Mouse (Mus musculus): ENCODE measurements at regions not wholly inside any gene's neighbourhood (a gene's known extent, or its start where the extent isn't known, plus 50 kb on each side); places are given as distances from the start of the nearest gene placed in this dataset.
"Not testable (repeated sequence)": the region's sequence is repeated elsewhere in the genome, so short reads cannot be mapped to it uniquely, and the experiment has no call there.

DNA sequence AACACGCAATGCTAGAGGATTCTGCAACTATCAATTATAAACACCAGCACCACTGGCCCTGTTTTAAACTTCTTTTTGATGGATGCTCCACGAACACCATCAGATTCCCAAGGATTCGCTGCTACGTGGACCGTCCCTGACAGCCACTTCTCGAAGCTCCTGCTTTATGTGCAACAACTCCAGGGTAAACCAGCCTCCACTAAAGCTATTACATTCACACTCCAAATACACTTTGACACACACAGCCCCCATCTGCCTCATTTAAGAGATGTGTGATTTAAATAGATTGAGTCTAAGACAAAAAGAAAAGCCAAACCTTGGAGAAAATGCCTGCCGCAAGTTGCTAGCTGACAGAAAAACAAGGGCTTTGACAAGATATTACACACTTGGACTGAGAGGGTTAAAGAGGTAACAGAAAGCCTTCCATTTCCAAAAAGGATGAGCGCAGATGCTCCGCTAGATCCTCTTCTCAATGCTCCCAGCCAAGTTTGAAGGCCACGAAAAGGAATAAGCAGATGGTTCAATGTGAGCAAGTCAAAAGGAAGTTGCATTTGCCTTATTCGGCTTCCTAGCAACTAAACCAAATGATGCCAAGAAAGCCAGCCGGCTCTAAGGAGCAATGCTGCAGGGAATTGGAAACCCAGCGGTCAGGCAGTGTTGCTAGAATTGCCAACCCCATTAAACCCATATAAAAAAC, 54.0 kb upstream of the Cnep1r1 start:
- in situ Hi-C loops (cut with MboI; ENCODE audit: low sequenced_read_pairs): no loop called here

DNA sequence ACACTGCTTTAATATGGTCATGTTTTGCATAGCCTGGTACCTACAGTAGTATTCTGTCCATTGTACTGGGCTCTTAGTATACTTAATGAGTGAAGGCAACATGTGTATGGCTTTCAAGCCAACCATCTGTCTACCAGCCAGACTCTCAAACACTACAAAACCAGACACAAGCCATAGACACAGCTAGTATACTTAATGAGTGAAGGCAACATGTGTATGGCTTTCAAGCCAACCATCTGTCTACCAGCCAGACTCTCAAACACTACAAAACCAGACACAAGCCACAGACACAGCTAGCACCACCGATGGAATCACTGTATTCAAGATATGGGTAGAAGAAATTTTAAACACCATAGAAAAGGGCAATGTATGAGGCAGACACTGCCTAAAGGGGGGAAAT, 59.5 kb upstream of the Cnep1r1 start:
- in situ Hi-C loops (cut with MboI; ENCODE audit: low sequenced_read_pairs): not testable (repeated sequence)

DNA sequence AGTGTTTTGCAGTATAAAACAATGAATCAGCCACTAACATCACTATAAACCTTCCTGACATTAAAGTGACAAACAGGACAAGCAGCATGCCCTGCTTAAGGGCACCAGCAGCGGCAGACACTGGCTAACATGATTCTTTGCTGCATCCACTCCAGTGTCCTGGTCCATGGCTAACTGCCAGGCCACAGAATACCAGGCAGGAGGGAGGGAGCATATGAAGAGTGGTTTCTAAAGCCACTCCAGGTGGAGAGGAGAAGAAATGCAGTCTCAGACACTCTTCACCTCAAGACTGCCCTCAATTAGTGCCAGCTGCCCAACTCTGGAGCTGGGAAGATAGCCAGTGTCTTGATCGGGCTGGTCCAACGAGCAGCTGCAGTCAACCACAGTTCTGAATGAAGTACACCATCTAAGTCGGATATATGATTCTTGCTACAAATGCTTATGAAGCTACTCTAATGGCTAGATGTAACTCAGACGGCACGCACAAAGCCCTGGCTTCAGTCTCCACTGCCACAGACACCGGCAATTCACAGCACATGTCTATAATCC, 60.8 kb upstream of the Cnep1r1 start:
- in situ Hi-C loops (cut with MboI; ENCODE audit: low sequenced_read_pairs): no loop called here

DNA sequence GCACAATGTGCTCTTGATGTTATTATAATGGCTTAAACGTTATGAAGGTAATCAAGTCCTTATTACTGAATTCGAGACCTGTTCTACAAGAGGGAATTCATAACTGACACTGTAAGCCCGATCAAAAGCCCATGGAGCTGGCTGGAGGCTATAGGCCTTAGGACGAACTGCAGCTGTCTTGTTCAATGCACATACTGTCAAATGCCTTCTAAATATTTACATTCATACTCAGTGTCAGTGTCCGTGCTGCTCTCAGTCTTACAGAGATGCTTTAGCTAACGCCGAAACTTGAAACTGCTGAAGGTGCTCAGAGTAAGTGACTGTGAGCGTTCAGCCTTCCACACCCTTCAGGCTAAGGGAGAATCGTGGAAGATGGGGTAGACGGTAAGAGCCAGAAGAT, 67.9 kb upstream of the Cnep1r1 start:
- in situ Hi-C loops (cut with MboI; ENCODE audit: low sequenced_read_pairs): no loop called here

DNA sequence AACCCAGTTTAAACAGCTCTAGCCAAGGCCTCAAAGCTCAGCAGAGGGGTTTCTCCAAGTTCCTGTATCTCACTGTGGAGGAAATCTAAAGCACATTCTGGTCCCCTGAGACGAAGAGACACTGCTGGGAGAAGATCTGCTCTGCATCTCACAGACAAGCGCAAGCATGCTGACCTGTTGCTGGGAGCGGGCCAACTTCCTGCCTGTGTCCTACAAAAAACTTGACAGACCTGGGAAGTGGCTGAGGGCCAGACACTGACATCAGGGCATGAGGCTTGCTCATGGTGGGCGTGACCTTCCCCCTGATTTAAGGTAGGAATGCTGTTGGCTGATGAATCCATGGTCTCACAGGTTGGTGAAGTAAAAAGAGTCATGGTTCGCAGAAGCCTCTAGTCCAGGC, 69.5 kb upstream of the Cnep1r1 start:
- in situ Hi-C loops (cut with MboI; ENCODE audit: low sequenced_read_pairs): loop anchor here (25.0 kb wide), 1 partner anchor 437 kb away; no protein-coding TSS in a partner anchor

DNA sequence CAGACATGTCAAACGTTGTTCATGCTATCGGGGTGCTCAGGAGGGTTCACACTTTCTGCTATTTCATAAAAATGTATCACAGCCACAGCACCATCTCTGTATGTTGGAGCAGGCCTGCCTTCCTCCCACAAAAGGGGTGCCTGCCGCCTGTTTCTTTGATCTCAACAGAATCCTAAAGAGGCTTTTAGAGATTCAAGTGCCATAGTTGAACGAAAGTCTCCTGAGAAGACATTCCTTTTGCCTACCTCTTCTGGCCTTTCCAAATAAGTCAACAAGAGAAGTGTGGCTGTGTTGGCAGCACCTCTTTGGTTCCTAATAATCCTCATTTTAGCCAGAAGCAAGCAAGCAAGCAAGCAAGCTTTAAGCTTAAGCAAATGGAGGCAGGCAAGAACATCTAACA, 72.6 kb upstream of the Cnep1r1 start:
- in situ Hi-C loops (cut with MboI; ENCODE audit: low sequenced_read_pairs): loop anchor here (25.0 kb wide), 1 partner anchor 434 kb away; no protein-coding TSS in a partner anchor

DNA sequence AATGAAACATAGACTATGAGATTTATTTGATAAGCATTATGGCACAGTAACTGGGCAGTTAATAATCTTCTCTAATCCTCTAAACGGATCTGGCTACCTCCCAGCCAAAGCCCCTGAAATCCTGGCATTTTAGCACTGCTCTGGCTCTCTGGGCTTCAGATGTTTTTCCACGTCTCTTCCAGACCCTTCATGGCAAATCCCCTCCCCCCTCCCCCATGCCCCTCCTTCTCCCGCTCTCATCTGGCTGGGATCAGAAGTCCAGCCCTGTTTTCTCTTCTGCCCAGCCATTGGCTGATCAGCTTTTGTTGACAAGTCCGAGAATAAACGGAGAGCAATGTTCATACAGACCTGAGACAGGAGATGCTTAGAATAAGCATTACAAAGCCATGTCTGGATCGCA, 79.3 kb upstream of the Cnep1r1 start:
- in situ Hi-C loops (cut with MboI; ENCODE audit: low sequenced_read_pairs): loop anchor here (25.0 kb wide), 1 partner anchor 427 kb away; no protein-coding TSS in a partner anchor

DNA sequence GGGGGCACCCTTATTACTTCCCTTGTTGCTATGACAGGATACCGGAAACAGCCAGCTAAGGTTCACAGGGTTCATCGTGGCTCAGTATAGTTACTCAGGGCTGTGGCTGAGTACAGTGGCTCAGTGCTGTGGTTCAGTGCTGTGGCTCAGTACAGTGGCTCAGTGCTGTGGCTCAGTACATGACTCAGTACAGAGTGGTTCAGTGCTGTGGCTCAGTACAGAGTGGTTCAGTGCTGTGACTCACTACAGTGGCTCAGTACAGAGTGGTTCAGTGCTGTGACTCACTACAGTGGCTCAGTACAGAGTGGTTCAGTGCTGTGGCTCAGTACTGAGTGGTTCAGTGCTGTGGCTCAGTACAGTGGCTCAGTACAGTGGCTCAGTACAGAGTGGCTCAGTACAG, 78.6 kb upstream of the Zfp423 start:
- in situ Hi-C loops (cut with MboI; ENCODE audit: low sequenced_read_pairs): loop anchor here (25.0 kb wide), 1 partner anchor 426 kb away; no protein-coding TSS in a partner anchor

DNA sequence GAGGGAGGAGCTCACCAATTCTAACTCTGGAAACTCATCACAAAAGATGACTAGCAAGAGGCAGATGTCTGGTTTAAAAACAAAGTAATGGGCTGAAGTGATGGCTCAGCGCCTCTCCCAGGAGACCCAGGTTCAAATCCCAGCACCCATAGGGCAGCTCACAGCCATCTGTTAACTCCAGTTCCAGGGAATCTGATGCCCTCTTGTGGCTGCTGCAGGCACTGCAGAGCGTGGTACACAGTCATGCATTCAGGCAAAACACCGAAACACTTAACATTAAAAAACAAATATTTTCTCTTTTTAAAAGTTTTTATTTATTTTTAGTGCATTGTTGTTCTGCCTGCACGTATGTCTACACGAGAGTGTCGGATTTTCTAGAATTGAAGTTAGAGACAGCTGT, 73.7 kb upstream of the Zfp423 start:
- in situ Hi-C loops (cut with MboI; ENCODE audit: low sequenced_read_pairs): loop anchor here (25.0 kb wide), 1 partner anchor 421 kb away; no protein-coding TSS in a partner anchor

DNA sequence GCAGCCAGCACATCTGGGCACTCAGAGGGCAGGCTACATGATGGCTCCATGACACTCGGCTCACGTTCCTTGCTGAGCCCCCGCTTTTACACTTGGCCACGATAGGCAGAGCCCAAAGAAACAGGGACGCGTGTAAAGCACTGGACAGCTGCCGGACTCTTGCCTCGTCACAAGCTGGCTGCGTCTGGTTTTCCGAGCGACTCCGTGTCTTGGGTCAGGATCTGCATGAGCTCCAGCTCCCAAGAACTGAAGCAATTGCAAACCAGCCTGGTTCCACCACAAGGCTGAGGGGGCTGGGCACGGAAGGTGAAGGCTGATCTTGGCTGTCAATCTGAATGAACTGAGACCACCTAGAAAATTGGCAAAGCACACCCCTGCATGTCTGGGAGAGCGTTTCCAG, 65.1 kb upstream of the Zfp423 start:
- in situ Hi-C loops (cut with MboI; ENCODE audit: low sequenced_read_pairs): no loop called here

DNA sequence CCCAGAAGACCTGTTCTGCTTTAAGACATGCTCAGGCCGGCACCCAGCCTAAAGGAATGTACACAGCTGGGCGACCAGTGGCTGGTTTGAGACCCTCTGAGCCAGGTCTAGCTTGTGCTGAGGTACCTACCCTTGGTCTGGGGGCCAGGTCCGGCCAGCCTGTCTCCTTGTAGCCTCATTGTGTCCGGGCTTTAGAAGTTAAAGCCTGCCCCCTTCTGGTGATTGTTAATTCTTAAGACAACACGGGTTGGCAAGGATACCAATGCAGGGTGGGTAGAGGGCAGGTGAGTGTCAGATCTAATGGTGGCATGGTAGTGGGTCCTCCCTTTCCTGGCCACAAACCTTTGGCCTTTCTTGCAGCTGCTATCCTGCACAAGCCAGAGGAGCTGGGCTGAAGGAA, 64.0 kb upstream of the Zfp423 start:
- in situ Hi-C loops (cut with MboI; ENCODE audit: low sequenced_read_pairs): no loop called here

DNA sequence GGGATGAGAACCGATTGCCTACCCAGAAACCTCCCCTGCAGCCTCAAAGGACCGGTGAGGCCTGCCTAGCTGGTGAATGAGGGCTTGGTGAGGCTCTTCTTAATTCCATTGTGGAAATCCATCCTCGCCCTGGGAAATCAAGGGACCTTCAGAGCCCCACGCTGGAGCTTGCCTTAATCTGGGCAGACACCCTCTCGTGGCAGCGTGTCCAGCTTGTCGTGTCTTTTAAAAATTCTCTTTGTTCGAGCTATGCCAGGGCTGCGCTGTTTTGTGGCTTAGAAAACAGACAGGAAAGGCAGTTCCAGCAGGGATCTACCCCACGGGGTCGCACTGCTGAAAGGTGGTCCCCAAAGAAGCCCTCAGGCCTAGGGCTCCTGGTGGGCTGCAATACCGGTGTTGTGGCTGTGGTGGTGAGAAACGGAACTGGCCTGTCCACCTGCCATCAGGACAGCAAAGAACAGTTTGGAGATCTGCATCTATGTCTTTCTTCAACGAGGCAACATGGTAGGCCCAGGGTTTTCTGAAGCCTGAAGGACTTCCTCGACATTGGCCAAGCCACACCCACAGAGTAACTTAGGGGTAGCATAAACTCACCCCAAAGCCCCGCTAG, 63.5 kb upstream of the Zfp423 start:
- in situ Hi-C loops (cut with MboI; ENCODE audit: low sequenced_read_pairs): no loop called here

DNA sequence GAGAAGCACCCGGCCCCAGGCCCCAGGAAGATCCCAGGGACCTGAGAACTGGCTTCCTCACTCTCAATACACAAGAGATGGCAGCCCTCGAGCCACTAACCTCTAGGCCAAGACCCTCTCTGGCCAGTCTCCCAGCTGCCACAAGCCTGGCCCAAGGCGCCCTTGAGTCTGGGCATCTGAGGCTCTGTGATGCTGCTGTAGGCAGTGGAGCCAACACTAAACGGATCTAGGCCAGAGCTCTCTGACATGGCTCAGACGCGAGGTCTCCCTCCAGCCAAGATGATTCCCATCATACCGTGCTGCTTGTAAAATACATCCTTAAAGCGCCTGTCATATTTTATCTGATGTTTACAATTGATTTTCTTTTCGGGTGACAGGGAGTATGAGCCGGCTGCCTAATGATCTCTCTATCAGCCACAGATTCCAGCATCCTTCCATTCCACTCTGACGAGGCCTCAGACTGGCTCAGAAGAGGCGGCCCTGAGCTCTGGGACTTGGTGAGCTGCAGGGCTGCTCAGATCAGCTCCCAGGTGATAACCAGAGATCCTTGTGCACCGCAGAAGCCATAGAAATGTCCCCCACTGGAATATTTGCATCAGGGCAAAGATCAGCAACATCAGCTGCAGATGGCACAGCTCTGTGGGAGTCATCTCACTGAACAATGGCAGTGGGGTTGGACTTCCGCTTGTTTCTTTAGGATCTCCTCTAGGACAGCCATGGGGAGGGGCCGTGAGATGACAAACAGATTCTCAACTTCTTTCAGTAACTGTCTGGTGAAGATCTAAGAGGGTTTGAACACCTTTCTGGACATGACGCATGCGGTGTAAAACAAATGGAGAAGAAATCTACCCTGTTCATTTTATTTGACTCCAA, 60.1 kb upstream of the Zfp423 start:
- in situ Hi-C loops (cut with MboI; ENCODE audit: low sequenced_read_pairs): no loop called here

DNA sequence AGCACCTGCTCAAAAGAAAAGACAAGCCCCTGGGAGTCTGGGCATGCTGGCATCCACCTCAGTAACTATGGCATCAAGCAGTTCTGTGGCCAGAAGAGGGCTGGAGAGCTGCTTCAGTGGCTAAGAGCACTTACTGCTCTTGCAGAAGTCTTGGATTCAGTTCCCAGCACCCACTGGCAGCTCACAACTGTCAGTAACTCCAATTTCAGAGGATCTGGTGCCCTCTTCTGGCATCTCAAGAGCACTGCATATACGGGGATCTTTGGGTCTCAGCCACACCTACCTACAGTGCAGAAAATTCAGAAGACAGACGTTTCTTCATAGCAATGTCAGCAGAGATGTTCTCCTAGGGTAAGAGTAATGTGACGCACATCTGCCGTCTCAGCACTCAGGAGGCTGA, 59.1 kb upstream of the Zfp423 start:
- in situ Hi-C loops (cut with MboI; ENCODE audit: low sequenced_read_pairs): no loop called here

DNA sequence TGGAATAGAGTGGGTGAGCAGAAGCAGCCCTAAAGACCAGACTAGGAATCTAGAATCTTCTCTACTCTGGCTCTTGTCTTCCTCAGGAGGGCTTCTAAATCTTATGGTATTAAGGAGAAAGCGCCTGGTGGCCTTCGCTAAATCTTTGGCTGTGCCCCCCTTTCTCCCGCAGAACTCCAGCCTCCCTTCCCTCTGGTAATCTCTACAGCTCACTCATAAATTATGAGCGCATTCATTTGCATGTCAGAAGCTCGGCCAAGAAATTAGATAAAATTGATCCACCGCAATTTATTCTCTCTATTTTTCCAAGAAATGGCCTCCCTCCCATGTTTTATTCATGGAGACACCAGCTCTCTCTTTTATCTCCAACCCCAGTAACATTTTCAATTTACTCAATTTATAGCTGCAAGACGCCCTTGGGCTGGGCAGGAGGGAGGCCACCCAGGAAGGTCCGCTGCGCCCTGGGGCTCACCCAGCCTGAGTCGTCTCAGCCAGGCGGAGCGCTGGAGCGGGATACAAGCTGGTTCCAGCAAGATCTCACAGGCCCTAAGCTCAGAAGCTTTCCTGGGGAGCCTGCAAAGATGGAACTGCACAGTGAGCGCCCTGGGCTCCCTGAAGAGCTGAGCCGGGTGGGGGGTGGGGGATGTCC, 52.9 kb upstream of the Zfp423 start:
- in situ Hi-C loops (cut with MboI; ENCODE audit: low sequenced_read_pairs): no loop called here

DNA sequence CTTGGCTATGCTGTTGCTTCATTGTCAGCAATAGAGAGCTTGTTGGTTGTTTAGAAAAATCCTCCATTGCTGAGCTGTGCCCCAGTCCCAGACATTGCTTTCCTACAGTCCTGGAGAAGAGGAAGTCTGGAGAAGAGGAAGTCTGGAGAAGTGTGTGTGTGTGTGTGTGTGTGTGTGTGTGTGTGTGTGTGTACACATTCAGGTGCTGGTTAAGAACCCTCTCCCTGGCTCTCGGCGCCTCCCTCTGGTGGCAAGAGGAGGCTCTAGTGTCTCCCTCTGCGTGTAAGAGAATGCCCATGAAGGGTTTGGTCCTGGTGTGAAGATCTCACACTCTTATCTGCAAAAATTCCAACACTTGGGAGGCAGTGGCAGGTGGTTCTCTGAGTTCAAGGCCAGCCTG, 51.2 kb upstream of the Zfp423 start:
- in situ Hi-C loops (cut with MboI; ENCODE audit: low sequenced_read_pairs): no loop called here

DNA sequence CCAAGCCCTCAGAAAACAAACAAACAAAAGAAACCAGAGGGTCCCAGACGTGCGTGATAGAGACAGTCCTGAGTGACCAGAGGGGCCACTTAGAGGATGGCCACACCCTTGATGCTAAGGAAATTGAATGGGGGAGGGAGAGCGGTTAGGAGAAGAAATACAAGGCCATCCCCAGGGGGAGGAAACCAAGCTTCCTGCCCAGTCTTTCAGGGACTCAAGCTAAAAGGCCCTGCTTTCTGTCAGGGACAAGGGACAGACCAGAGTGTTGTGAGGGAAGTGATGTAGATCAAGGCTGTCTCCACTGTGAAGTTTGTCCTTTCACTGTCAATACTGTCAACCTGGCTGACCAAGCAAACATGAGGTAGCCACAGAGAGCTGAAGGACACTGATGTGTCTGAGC, 50.5 kb upstream of the Zfp423 start:
- in situ Hi-C loops (cut with MboI; ENCODE audit: low sequenced_read_pairs): no loop called here

Measured in CH12F3 (cell line).